Mouse (Mus musculus) myocyte (in vitro differentiated cells): Measurements from ENCODE around the gene Aebp2. TPM values are rescaled to one million over a fixed set of nuclear protein-coding genes. Genes with fewer than 3 reads are reported as not detected.
"Not testable (repeated sequence)": the region's sequence is repeated elsewhere in the genome, so short reads cannot be mapped to it uniquely, and the experiment has no call there.

Source experiments
- H3K27me3 ChIP-seq: one replicate; pipeline ENCODE4 v1.6.1; 2011; ENCODE audit not compliant: control insufficient read depth, insufficient read depth, insufficient read length
- H3K36me3 ChIP-seq: one replicate; pipeline ENCODE4 v1.6.1; 2011; ENCODE audit not compliant: control insufficient read depth, insufficient read depth
- H3K4me2 ChIP-seq: one replicate; pipeline ENCODE4 v1.6.1; 2011; ENCODE audit warnings: low read depth, control low read depth
- H3K4me3 ChIP-seq: one replicate; pipeline ENCODE4 v1.5.1; 2011; ENCODE audit warnings: mild to moderate bottlenecking, control low read depth, moderate library complexity
- H3K79me2 ChIP-seq: one replicate; pipeline ENCODE4 v1.6.1; 2011; ENCODE audit not compliant: control insufficient read depth, insufficient read depth
- H3ac ChIP-seq: one replicate; pipeline ENCODE4 v1.6.1; 2011; ENCODE audit not compliant: control insufficient read depth, insufficient read length
- CEBPB ChIP-seq: IDR thresholded peaks from 2 replicates; pipeline ENCODE4 v1.6.1; 2011; ENCODE audit warnings: mild to moderate bottlenecking, moderate library complexity; ENCODE audit not compliant: poor library complexity, insufficient read depth, severe bottlenecking
- E2F4 ChIP-seq: IDR thresholded peaks from one replicate; pipeline ENCODE4 v1.6.1; 2011; ENCODE audit warnings: mild to moderate bottlenecking, control low read depth, moderate library complexity; ENCODE audit not compliant: insufficient read depth
- MAX ChIP-seq: IDR thresholded peaks from one replicate; pipeline ENCODE4 v1.6.1; 2011; ENCODE audit warnings: low read depth, mild to moderate bottlenecking, control low read depth
- MYOD1 ChIP-seq, 3 experiments: IDR thresholded peaks; one replicate each; pipeline ENCODE4 v1.6.1; 2011; ENCODE audit warnings: control low read depth in 2 of 3, low read depth in 2 of 3, mild to moderate bottlenecking in 2 of 3, moderate library complexity in 1 of 3; ENCODE audit not compliant: insufficient read length in 2 of 3, control insufficient read depth in 1 of 3
- MYOG ChIP-seq, 3 experiments: IDR thresholded peaks; one replicate each; pipeline ENCODE4 v1.6.1; 2011; ENCODE audit warnings: control low read depth in 2 of 3, low read depth in 2 of 3, mild to moderate bottlenecking in 2 of 3; ENCODE audit not compliant: insufficient read length in 2 of 3, control insufficient read depth in 1 of 3, insufficient read depth in 1 of 3
- POLR2A ChIP-seq: IDR thresholded peaks from one replicate; pipeline ENCODE4 v1.6.1; 2011; ENCODE audit warnings: low read depth, mild to moderate bottlenecking, control low read depth, moderate library complexity; ENCODE audit not compliant: insufficient read length
- POLR2AphosphoS2 ChIP-seq: IDR thresholded peaks from one replicate; pipeline ENCODE4 v1.6.1; 2011; ENCODE audit warnings: low read depth, control low read depth; ENCODE audit not compliant: insufficient read length
- REST ChIP-seq: IDR thresholded peaks from one replicate; pipeline ENCODE4 v1.6.1; 2011; ENCODE audit warnings: mild to moderate bottlenecking, control low read depth, moderate library complexity; ENCODE audit not compliant: insufficient read depth, insufficient read length
- SRF ChIP-seq: IDR thresholded peaks from one replicate; pipeline ENCODE4 v1.6.1; 2011; ENCODE audit warnings: low read depth; ENCODE audit not compliant: control insufficient read depth, insufficient read length
- TCF12 ChIP-seq: IDR thresholded peaks from one replicate; pipeline ENCODE4 v1.6.1; 2011; ENCODE audit warnings: mild to moderate bottlenecking, control low read depth; ENCODE audit not compliant: poor library complexity, insufficient read depth, severe bottlenecking
- TCF3 ChIP-seq: IDR thresholded peaks from one replicate; pipeline ENCODE4 v1.6.1; 2011; ENCODE audit warnings: low read depth, control low read depth; ENCODE audit not compliant: insufficient read length
- USF1 ChIP-seq: IDR thresholded peaks from one replicate; pipeline ENCODE4 v1.6.1; 2011; ENCODE audit warnings: low read depth, mild to moderate bottlenecking, control low read depth, moderate library complexity
- polyA plus RNA-seq: library from polyadenylated mRNA; unstranded; fragments of >200 nt; fragmentation: generic; extraction: Trizol; gene quantifications from one replicate; pipeline ENCODE4 v1.2.1, GENCODE M21; 2012; ENCODE audit warnings: missing spikeins

Gene Aebp2
- polyA plus RNA-seq, 1 experiment: 18.7 TPM

- Histone ChIP-seq H3ac (no peak overlapping the region), H3K79me2 (no peaks in the 10 kb centered on the region), H3K4me2 (no peak overlapping the region), H3K27me3 (no peaks in the 10 kb centered on the region), H3K36me3 (no peaks in the 10 kb centered on the region), H3K4me3 (no peak overlapping the region)
- TF ChIP-seq E2F4 (no peak), REST (no peak), POLR2A (no peak), TCF3 (no peak), SRF (no peak), MYOD1 (IDR thresholded peaks at IDR 0.05; ENCODE audit: control insufficient read depth in 1 of 3, insufficient read length in 2 of 3, low read depth in 2 of 3) (no peak), TCF12 (no peak), POLR2AphosphoS2 (no peak), MAX (no peak), USF1 (no peak), CEBPB (no peak), MYOG (IDR thresholded peaks at IDR 0.05; ENCODE audit: control insufficient read depth in 1 of 3, insufficient read depth in 1 of 3, insufficient read length in 2 of 3, low read depth in 2 of 3) (no peak)
Measured at GRCm38 (mm10) chr6:140661111-140661510, 38.6 kb downstream of the Aebp2 start.

GRCm38 (mm10) chr6:140661777-140662176 is 39.3 kb downstream of the Aebp2 start:
- Histone ChIP-seq H3K4me2 (no peak overlapping the region), H3K27me3 (no peaks in the 10 kb centered on the region), H3K36me3 (no peaks in the 10 kb centered on the region), H3K4me3 (no peak overlapping the region), H3K79me2 (no peaks in the 10 kb centered on the region), H3ac (no peak overlapping the region)
- TF ChIP-seq POLR2AphosphoS2 (peak; percentile 65), MAX (no peak)

GRCm38 (mm10) chr6:140662290-140662689 is 39.8 kb downstream of the Aebp2 start:
- H3K27me3 ChIP-seq: no peaks in the 10 kb centered on the region
- TF ChIP-seq POLR2AphosphoS2 (peak; percentile 72), USF1 (no peak)
- no peak overlapping the region for H3ac ChIP-seq
- no peak overlapping the region for H3K4me2 ChIP-seq
- H3K79me2 ChIP-seq: no peaks in the 10 kb centered on the region
- no peak overlapping the region for H3K4me3 ChIP-seq
- H3K36me3 ChIP-seq: no peaks in the 10 kb centered on the region

GRCm38 (mm10) chr6:140662697-140663096 is 40.2 kb downstream of the Aebp2 start:
- H3K36me3 ChIP-seq, H3K27me3 ChIP-seq, H3ac ChIP-seq, H3K4me3 ChIP-seq, H3K4me2 ChIP-seq, H3K79me2 ChIP-seq: not testable (repeated sequence)

- TF ChIP-seq POLR2AphosphoS2 (peak; percentile 61), E2F4 (no peak)
- H3K27me3 ChIP-seq: no peaks in the 10 kb centered on the region
- no peak overlapping the region for H3K4me3 ChIP-seq
- no peaks in the 10 kb centered on the region for H3K79me2 ChIP-seq
- H3K36me3 ChIP-seq: no peaks in the 10 kb centered on the region
- H3K4me2 ChIP-seq: no peak overlapping the region
- no peak overlapping the region for H3ac ChIP-seq
Measured at GRCm38 (mm10) chr6:140664611-140665010, 42.1 kb downstream of the Aebp2 start.

- H3K4me2 ChIP-seq: no peak overlapping the region
- H3K36me3 ChIP-seq: no peaks in the 10 kb centered on the region
- TF ChIP-seq SRF (no peak), MAX (no peak), TCF12 (no peak), POLR2AphosphoS2 (no peak), TCF3 (no peak), MYOG (IDR thresholded peaks at IDR 0.05; ENCODE audit: control insufficient read depth in 1 of 3, insufficient read depth in 1 of 3, insufficient read length in 2 of 3, low read depth in 2 of 3) (no peak), USF1 (no peak), POLR2A (no peak), CEBPB (no peak), MYOD1 (IDR thresholded peaks at IDR 0.05; ENCODE audit: control insufficient read depth in 1 of 3, insufficient read length in 2 of 3, low read depth in 2 of 3) (no peak), REST (no peak)
- no peaks in the 10 kb centered on the region for H3K27me3 ChIP-seq
- no peak overlapping the region for H3K4me3 ChIP-seq
- no peaks in the 10 kb centered on the region for H3K79me2 ChIP-seq
- no peak overlapping the region for H3ac ChIP-seq
Measured at GRCm38 (mm10) chr6:140666486-140667240, 44.2 kb downstream of the Aebp2 start.
